8 mouse cellular contexts compared by ENCODE assay signal in genomic region chr6:31136895-31137294, GRCm38 (mm10).
DNase-seq lines count a peak whose midpoint lies in the region; ATAC-seq and TF ChIP-seq lines count a peak whose summit lies in the region.

No protein-coding gene starts in this region.

- peak; percentile 60; the same call in 1 of the 2 replicates for ATAC-seq in common myeloid progenitor, adult 5-6 weeks (replicated peaks; ENCODE audit: low read depth, poor library complexity, severe bottlenecking)
- ATAC-seq in liver, postnatal 0 days = peak; percentile 71

- 59% methylated on average over 4 of the region's 4 CpGs for WGBS in heart, adult 2 months
- 55% methylated on average over 4 of the region's 4 CpGs for WGBS in liver, postnatal 0 days (ENCODE audit: insufficient replicate concordance)

- no peak overlapping the region for H3K9ac ChIP-seq in heart, adult 2 months (ENCODE audit: low read depth, low read length)
- no peak overlapping the region for H3K9ac ChIP-seq in liver, postnatal 0 days (replicated peaks)

- peak; percentile 80 for TF ChIP-seq CTCF in heart, adult 2 months (IDR thresholded peaks at IDR 0.05)
- TF ChIP-seq CTCF in liver, postnatal 0 days (IDR thresholded peaks at IDR 0.05; ENCODE audit: low read depth) = peak; percentile 72

- peaks cover 25% of the 10 kb centered on the region for H3K4me1 ChIP-seq in heart, adult 2 months (ENCODE audit: control insufficient read depth, insufficient read depth, low read length)
- H3K4me1 ChIP-seq in liver, postnatal 0 days (ENCODE audit: insufficient read depth) = no peaks in the 10 kb centered on the region

- 0 out of 2 replicates have a peak, but pooled peaks cover 2% of the 10 kb centered on the region for H3K79me2 ChIP-seq in heart, adult 2 months (replicated peaks; ENCODE audit: control insufficient read depth, insufficient read depth, low read length)

- H3K4me2 ChIP-seq in liver, postnatal 0 days (ENCODE audit: low read depth, low read length) = no peak overlapping the region

- TF ChIP-seq EP300 in heart, adult 2 months (IDR thresholded peaks at IDR 0.05; ENCODE audit: insufficient read depth, low read depth, low read length) = no peak
- TF ChIP-seq EP300 in liver, postnatal 0 days (IDR thresholded peaks at IDR 0.05; ENCODE audit: low read depth) = no peak

- no peaks in the 10 kb centered on the region for H3K27me3 ChIP-seq in heart, adult 2 months (ENCODE audit: control insufficient read depth, insufficient read depth, low read length)
- H3K27me3 ChIP-seq in liver, postnatal 0 days (ENCODE audit: insufficient read depth, low read length) = no peaks in the 10 kb centered on the region

- DNase-seq in heart, adult 2 months = peak; percentile 55 to 65
- DNase-seq in heart, postnatal 25 days (ENCODE audit: low spot score) = no peak
- DNase-seq in ovary, postnatal 36 days (ENCODE audit: low spot score) = peak; percentile 49
- no peak for DNase-seq in ovary, postnatal 10 days (ENCODE audit: low spot score)
- DNase-seq in liver, postnatal 0 days = peak; percentile 59
- DNase-seq in spleen, postnatal 4 days (ENCODE audit: low spot score in 2 of 2) = no peak
- DNase-seq in Muller cell, postnatal 12 days (ENCODE audit: inconsistent ontology term) = no peak

- TF ChIP-seq POLR2A in heart, adult 2 months (IDR thresholded peaks at IDR 0.05; ENCODE audit: insufficient read depth, low read depth, low read length) = no peak

- H3K27ac ChIP-seq in heart, adult 2 months = peak overlapping the region; percentile 46; the same call in 1 of the 2 replicates
- H3K27ac ChIP-seq in liver, postnatal 0 days (ENCODE audit: low read depth) = no peak overlapping the region

- intact Hi-C loops in heart, adult 2 months (cut with DNase I) = no loop called here
- intact Hi-C loops in heart, postnatal 25 days (cut with DNase I) = no loop called here

- no peaks in the 10 kb centered on the region for H3K9me3 ChIP-seq in liver, postnatal 0 days (ENCODE audit: low read length)

- H3K4me3 ChIP-seq in heart, adult 2 months = no peak overlapping the region
- no peak overlapping the region for H3K4me3 ChIP-seq in liver, postnatal 0 days (ENCODE audit: low read depth, low read length)

- H3K36me3 ChIP-seq in heart, adult 2 months (ENCODE audit: control insufficient read depth, insufficient read depth, low read length) = peaks cover 11% of the 10 kb centered on the region
- H3K36me3 ChIP-seq in liver, postnatal 0 days (replicated peaks; ENCODE audit: insufficient read depth, low read length) = no peaks in the 10 kb centered on the region

Comparison
In these comparisons a context has a peak if more than half of its experiments do, and no peak if none do; other contexts are left out.
1. DNase-seq: peak in heart, adult 2 months (2 of 2), ovary, postnatal 36 days (single experiment) and liver, postnatal 0 days (single experiment); none in heart, postnatal 25 days (single experiment), ovary, postnatal 10 days (single experiment), spleen, postnatal 4 days (0 of 2) and Muller cell, postnatal 12 days (single experiment).